Mouse (Mus musculus): Measurements from ENCODE around the gene Myct1. TPM values are rescaled to one million over a fixed set of nuclear protein-coding genes. Genes with fewer than 3 reads are reported as not detected.

Myct1 gene
- polyA plus RNA-seq, 1 experiment, result 5.8 TPM

DNA sequence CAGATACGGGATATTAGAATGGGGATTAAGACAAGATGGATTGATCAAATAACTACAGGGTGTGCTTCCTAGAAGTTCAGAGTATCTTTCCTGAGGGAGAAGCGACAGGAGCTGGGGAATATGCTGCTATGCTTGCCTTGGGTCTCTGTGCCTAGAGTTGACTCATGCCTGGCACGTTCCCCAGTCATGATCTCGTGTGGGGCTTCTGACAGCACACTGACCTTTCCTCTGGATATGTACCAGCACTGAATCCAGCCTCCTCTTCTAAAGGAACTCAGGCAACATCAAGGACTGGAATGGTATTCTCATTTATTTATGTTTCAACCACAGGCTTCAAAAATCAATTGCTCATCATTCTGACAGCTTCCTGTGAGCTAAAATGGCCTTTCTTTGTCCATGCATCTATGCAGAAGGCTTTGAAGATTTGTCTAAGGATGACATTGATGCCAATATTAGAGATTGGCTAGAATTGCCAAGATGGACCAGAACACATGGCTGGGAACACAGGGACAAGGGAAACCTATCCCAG is 40.2 kb downstream of the Myct1 start:
- H3K4me3 ChIP-seq (replicated peaks; ENCODE audit: control insufficient read depth, low read depth, low read length), result no peak overlapping the region
- no peaks in the 10 kb centered on the region for H3K4me1 ChIP-seq (ENCODE audit: control insufficient read depth, insufficient read depth, low read length)
- H3K27ac ChIP-seq (ENCODE audit: control insufficient read depth, insufficient read depth, low read depth, low read length, poor library complexity), result no peak overlapping the region
- WGBS, result 69% methylated on average over 4 of the region's 4 CpGs
- no peak for TF ChIP-seq POLR2A (IDR thresholded peaks at IDR 0.05; ENCODE audit: borderline replicate concordance, control insufficient read depth, low read depth, low read length)
- no peak for TF ChIP-seq CTCF (IDR thresholded peaks at IDR 0.05; ENCODE audit: control insufficient read depth, insufficient read depth, low read length)

GRCm38 (mm10) chr10:5634336-5634735 is 40.8 kb downstream of the Myct1 start:
- TF ChIP-seq CTCF (IDR thresholded peaks at IDR 0.05; ENCODE audit: control insufficient read depth, insufficient read depth, low read length), result no peak
- TF ChIP-seq POLR2A (IDR thresholded peaks at IDR 0.05; ENCODE audit: borderline replicate concordance, control insufficient read depth, low read depth, low read length), result no peak
- Histone ChIP-seq H3K4me1 (ENCODE audit: control insufficient read depth, insufficient read depth, low read length) (no peaks in the 10 kb centered on the region), H3K4me3 (replicated peaks; ENCODE audit: control insufficient read depth, low read depth, low read length) (no peak overlapping the region), H3K27ac (ENCODE audit: control insufficient read depth, insufficient read depth, low read depth, low read length, poor library complexity) (no peak overlapping the region)
- 0% methylated on average over 1 of the region's 1 CpGs for WGBS

DNA sequence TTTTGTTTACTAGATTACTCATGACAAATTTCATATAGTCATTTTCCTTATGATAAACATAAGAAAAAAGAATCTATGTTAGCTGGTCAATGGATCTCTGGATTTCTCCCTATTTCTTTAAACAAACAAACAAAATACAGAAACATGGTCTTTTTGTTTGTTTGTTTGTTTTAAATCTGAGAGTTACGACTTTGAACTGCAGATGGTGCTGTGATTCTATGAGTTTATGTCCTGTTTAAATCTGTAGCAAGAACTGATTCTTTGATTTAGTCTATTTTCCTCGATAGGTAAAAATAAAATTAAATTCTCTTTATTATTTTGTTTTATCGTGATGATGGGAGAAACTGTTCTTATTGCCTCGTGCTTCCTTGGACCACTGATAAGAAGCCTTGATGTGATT is 43.7 kb downstream of the Myct1 start:
- TF ChIP-seq POLR2A (IDR thresholded peaks at IDR 0.05; ENCODE audit: borderline replicate concordance, control insufficient read depth, low read depth, low read length), result no peak
- no peak for TF ChIP-seq CTCF (IDR thresholded peaks at IDR 0.05; ENCODE audit: control insufficient read depth, insufficient read depth, low read length)
- 65% methylated on average over 4 of the region's 4 CpGs for WGBS
- no peak overlapping the region for H3K27ac ChIP-seq (ENCODE audit: control insufficient read depth, insufficient read depth, low read depth, low read length, poor library complexity)
- no peak overlapping the region for H3K4me3 ChIP-seq (replicated peaks; ENCODE audit: control insufficient read depth, low read depth, low read length)
- H3K4me1 ChIP-seq (ENCODE audit: control insufficient read depth, insufficient read depth, low read length), result no peaks in the 10 kb centered on the region

GRCm38 (mm10) chr10:5639112-5639511 is 45.5 kb downstream of the Myct1 start, which contains the start of gene Vip:
Vip (plus strand) TSS chr10:5639218.
- Histone ChIP-seq H3K27ac (ENCODE audit: control insufficient read depth, insufficient read depth, low read depth, low read length, poor library complexity) (no peak within 1 kb of the TSS), H3K4me3 (replicated peaks; ENCODE audit: control insufficient read depth, low read depth, low read length) (no peak within 1 kb of the TSS), H3K4me1 (ENCODE audit: control insufficient read depth, insufficient read depth, low read length) (no peaks in the 10 kb centered on the region)
- 23% methylated on average over 8 of the region's 8 CpGs for WGBS
- TF ChIP-seq POLR2A (IDR thresholded peaks at IDR 0.05; ENCODE audit: borderline replicate concordance, control insufficient read depth, low read depth, low read length), result no peak
- no peak for TF ChIP-seq CTCF (IDR thresholded peaks at IDR 0.05; ENCODE audit: control insufficient read depth, insufficient read depth, low read length)

Other genes with a start within 250 kb of the Myct1 start
- 16.3 and 67.1 TPM in 2 replicates for gene Syne1, start 42.3 kb upstream of the Myct1 start, polyA plus RNA-seq (2011; ENCODE audit: insufficient read depth, insufficient read length, low replicate concordance, missing spikeins)
- gene Vip, start 45.4 kb downstream of the Myct1 start, polyA plus RNA-seq (2011; ENCODE audit: insufficient read depth, insufficient read length, low replicate concordance, missing spikeins), result not detected in 2 replicates
- gene Fbxo5, start 211.8 kb downstream of the Myct1 start, polyA plus RNA-seq (2011; ENCODE audit: insufficient read depth, insufficient read length, low replicate concordance, missing spikeins), result 48.1 and 54.1 TPM in 2 replicates
- 12.1 and 27.6 TPM in 2 replicates for gene Mtrf1l, start 230.1 kb downstream of the Myct1 start, polyA plus RNA-seq (2011; ENCODE audit: insufficient read depth, insufficient read length, low replicate concordance, missing spikeins)